Mouse (Mus musculus) liver, embryonic 11.5 days (tissue): ENCODE results near the gene Dyx1c1. TPM values are rescaled to one million over a fixed set of nuclear protein-coding genes. Genes with fewer than 3 reads are reported as not detected.

Experiments used
- ATAC-seq: fragments of 200-750 bp; cut with Nextera tagmentation; replicated peaks from 2 replicates; pipeline ENCODE4 v1.8.0; 2017; ENCODE audit warnings: moderate number of reproducible peaks, mild to moderate bottlenecking, moderate TSS enrichment, moderate library complexity; ENCODE audit not compliant: low FRiP score
- DNase-seq: peaks from one replicate; pipeline ENCODE4 v3.0.0-alpha.2; 2017; ENCODE audit warnings: low spot score
- H3K27ac ChIP-seq: fragments of 300-500 bp; sonication (generic); 2 replicates; pipeline ENCODE4 v1.5.1; 2014; ENCODE audit warnings: mild to moderate bottlenecking, low read depth, low read length, control low read depth
- H3K27me3 ChIP-seq: fragments of 300-500 bp; sonication (generic); replicated peaks from 2 replicates; pipeline ENCODE4 v1.6.1; 2014; ENCODE audit warnings: low read length, mixed read lengths; ENCODE audit not compliant: control insufficient read depth, insufficient read depth
- H3K36me3 ChIP-seq: fragments of 300-500 bp; sonication (generic); 2 replicates; pipeline ENCODE4 v1.6.1; 2014; ENCODE audit warnings: mild to moderate bottlenecking, low read length, moderate library complexity, mixed read lengths; ENCODE audit not compliant: control insufficient read depth, insufficient read depth
- H3K4me1 ChIP-seq: fragments of 300-500 bp; sonication (generic); replicated peaks from 2 replicates; pipeline ENCODE4 v1.6.1; 2014; ENCODE audit warnings: low read length, mixed read lengths; ENCODE audit not compliant: control insufficient read depth, insufficient read depth
- H3K4me2 ChIP-seq: fragments of 300-500 bp; sonication (generic); 2 replicates; pipeline ENCODE4 v1.6.1; 2014; ENCODE audit warnings: mild to moderate bottlenecking, control low read depth, moderate library complexity
- H3K4me3 ChIP-seq: fragments of 300-500 bp; sonication (generic); 2 replicates; pipeline ENCODE4 v1.5.1; 2014; ENCODE audit warnings: low read depth, low read length, control low read depth
- H3K9ac ChIP-seq: fragments of 300-500 bp; sonication (generic); 2 replicates; pipeline ENCODE4 v1.6.1; 2014; ENCODE audit warnings: low read depth, low read length, control low read depth
- H3K9me3 ChIP-seq: fragments of 300-500 bp; sonication (generic); 2 replicates; pipeline ENCODE4 v1.6.1; 2016; ENCODE audit warnings: low read length, inconsistent platforms, mixed read lengths; ENCODE audit not compliant: control insufficient read depth
- WGBS: fragments of 180-500 bp; shearing (Covaris S2); extraction: QIAGEN DNeasy Blood & Tissue Kit; methylation state at CpG from one replicate; pipeline ENCODE4 v1.1.7; 2014; 5-methylcytosine and 5-hydroxymethylcytosine counted together
- polyA plus RNA-seq: library from polyadenylated mRNA; unstranded; fragments of >200 nt; fragmentation: Nextera tagmentation; extraction: Ambion mirVana; gene quantifications from 2 replicates; pipeline ENCODE4 v1.2.1, GENCODE M21; 2014

Gene Dyx1c1
- polyA plus RNA-seq: 0.70 and 0.77 TPM in 2 replicates

DNA sequence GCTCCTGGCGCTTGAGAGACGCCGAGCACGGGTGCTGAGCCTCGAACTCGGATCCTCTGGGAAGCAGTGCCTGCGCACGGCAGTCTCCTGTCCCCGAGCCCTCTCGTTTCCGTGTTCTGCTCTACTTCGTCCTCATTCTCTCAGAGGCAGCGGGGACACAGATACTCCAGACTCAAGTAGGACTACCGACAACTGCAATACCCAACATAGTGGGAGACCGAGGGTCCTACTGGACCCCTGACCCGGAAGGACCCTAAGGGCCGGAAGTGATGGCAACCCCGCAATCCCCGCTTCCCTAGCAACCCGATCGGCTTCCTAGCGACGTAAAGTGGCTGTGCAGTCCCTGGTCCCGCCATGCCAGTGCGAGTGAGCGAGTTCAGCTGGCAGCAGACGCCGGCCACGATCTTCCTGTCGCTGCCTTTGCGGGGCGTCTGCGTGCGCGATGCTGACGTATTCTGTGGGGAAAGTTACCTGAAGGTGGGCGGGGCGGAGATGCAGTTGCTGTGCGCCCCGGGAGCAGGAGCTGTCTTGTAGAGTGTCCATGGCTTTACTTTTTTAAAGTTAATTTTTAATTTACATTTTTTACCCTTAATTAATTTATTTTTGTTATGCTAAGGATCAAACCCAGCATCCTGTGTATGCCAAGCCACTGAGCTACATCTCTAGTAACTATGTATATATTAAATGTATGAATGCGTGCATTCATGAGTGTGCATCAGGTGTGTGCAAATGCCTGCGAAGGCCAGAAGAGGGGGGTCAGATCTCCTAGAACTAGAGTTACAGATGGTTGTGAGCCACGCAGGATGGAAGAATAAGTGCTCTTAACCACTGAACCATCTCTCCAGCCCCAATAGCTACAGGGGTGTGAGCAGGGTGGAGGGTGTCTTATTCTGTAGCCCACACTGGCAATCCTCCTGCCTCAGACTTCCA lies at the start of gene Dyx1c1, which contains the start of gene Gm44503:
TSS of gene Dyx1c1 (plus strand) at position 265 of the 930 bp plus-strand sequence.
TSS of gene Gm44503 (plus strand) at position 332 of the 930 bp plus-strand sequence.
- Histone ChIP-seq H3K9me3 (no peaks in the 10 kb centered on the region), H3K9ac (peak within 1 kb of the TSS; percentile 56), H3K4me1 (peaks cover 3% of the 10 kb centered on the region), H3K36me3 (no peaks in the 10 kb centered on the region), H3K27me3 (no peaks in the 10 kb centered on the region), H3K27ac (peak within 1 kb of the TSS; percentile 2), H3K4me2 (peak within 1 kb of the TSS; percentile 75), H3K4me3 (peak within 1 kb of the TSS; percentile 77)
- DNase-seq (peak; percentile 85), ATAC-seq (peak; percentile 84)
- WGBS: 2% methylated on average over 43 of the region's 43 CpGs

DNA sequence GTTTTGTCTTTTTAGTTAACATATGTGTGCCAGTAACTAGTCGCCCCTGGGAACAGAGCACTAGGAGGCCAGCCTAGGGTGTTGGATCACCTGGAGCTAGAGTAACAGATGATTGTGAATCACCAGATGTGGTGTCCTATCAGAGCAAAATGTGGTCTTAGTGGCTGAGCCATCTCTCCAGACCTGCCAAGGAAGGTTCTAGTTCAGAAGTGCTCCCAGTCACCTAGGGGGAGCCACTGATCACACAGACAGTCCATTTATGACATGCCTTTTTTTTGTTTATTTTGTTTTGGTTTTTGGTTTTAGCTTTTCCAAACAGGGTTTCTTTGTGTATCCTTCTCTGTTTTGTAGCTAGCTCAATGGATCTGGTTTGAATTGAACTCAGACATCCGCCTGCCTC lies 47.2 kb upstream of the Dyx1c1 start:
- 82% methylated on average over 2 of the region's 2 CpGs for WGBS
- Histone ChIP-seq H3K36me3 (no peaks in the 10 kb centered on the region), H3K9me3 (no peaks in the 10 kb centered on the region), H3K4me3 (no peak overlapping the region), H3K4me1 (0 out of 2 replicates have a peak, but pooled peaks cover 2% of the 10 kb centered on the region), H3K4me2 (no peak overlapping the region), H3K27me3 (no peaks in the 10 kb centered on the region), H3K9ac (no peak overlapping the region), H3K27ac (no peak overlapping the region)
- no peak for ATAC-seq
- no peak for DNase-seq

DNA sequence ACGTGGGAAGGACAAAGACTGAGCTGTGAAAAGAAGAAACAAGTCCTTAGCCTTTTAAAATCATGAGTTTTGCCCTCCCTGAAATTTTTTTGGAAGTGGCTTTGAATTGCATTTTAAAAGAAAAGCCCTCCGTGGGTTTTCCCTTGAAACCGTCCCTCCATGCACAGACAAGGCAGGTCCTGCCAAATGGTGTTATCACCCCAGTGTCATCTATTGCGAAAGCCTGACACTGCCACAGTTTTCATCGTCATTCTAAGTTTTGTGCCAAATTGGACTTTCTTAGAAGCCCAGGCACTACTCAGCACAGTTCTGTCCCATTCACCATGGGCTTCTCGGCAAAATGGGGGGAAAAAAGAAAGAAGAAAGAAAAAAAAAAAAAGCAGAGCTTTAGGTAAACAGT lies 45.0 kb upstream of the Dyx1c1 start:
- H3K4me2 ChIP-seq: no peak overlapping the region
- ATAC-seq (no peak), DNase-seq (no peak)
- 0 out of 2 replicates have a peak, but pooled peaks cover 2% of the 10 kb centered on the region for H3K4me1 ChIP-seq
- WGBS: 59% methylated on average over 6 of the region's 6 CpGs
- no peaks in the 10 kb centered on the region for H3K27me3 ChIP-seq
- H3K36me3 ChIP-seq: no peaks in the 10 kb centered on the region
- H3K4me3 ChIP-seq: no peak overlapping the region
- H3K9ac ChIP-seq: no peak overlapping the region
- H3K27ac ChIP-seq: no peak overlapping the region
- no peaks in the 10 kb centered on the region for H3K9me3 ChIP-seq

DNA sequence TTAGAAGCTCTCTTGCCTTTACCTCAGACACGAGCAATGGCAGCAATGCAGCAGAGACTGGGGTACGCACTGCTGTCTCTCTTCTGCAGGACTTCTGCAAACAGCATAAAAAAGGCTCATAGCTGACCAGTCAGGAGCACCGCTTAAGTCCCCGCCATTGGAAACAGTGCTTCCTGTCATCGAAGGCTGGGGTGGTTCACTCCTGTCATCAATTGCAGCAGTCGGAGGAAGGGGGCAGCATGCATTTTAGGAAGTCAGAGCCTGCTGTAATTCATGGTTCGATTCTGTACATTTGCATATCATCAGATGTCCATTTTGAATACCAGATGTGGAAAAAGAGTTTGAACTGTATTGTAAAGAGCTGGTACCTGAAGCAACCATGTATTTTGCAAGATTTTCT lies 42.9 kb upstream of the Dyx1c1 start:
- H3K27ac ChIP-seq: no peak overlapping the region
- no peak overlapping the region for H3K4me2 ChIP-seq
- no peak for ATAC-seq
- no peak overlapping the region for H3K4me3 ChIP-seq
- DNase-seq: no peak
- 0 out of 2 replicates have a peak, but pooled peaks cover 2% of the 10 kb centered on the region for H3K4me1 ChIP-seq
- H3K9ac ChIP-seq: no peak overlapping the region
- no peaks in the 10 kb centered on the region for H3K9me3 ChIP-seq
- H3K36me3 ChIP-seq: no peaks in the 10 kb centered on the region
- no peaks in the 10 kb centered on the region for H3K27me3 ChIP-seq
- WGBS: 62% methylated on average over 7 of the region's 7 CpGs

DNA sequence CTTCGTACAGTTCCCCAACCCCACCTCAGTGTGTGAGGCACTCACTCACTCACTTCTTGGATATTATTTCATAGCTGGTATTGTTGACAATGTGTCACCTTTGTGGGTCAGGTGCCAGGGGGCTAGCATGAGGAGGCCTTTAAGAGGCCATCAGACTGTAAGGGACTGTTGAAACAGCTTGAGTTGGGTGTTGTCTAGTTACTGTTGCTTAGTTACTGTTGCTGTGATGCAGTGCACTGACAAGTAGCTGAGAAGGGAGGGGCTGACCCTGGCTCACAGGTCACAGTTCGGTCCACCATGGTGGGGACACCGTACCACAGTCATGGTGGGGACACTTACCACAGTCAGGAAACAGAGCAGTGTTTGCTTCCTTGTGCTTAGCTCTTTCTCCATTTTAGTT lies 35.5 kb upstream of the Dyx1c1 start:
- H3K4me2 ChIP-seq: no peak overlapping the region
- H3K9ac ChIP-seq: no peak overlapping the region
- H3K4me1 ChIP-seq: no peaks in the 10 kb centered on the region
- 77% methylated on average over 3 of the region's 3 CpGs for WGBS
- H3K9me3 ChIP-seq: no peaks in the 10 kb centered on the region
- no peak overlapping the region for H3K4me3 ChIP-seq
- H3K27me3 ChIP-seq: peaks cover 58% of the 10 kb centered on the region
- no peak for ATAC-seq
- no peaks in the 10 kb centered on the region for H3K36me3 ChIP-seq
- no peak for DNase-seq
- no peak overlapping the region for H3K27ac ChIP-seq

DNA sequence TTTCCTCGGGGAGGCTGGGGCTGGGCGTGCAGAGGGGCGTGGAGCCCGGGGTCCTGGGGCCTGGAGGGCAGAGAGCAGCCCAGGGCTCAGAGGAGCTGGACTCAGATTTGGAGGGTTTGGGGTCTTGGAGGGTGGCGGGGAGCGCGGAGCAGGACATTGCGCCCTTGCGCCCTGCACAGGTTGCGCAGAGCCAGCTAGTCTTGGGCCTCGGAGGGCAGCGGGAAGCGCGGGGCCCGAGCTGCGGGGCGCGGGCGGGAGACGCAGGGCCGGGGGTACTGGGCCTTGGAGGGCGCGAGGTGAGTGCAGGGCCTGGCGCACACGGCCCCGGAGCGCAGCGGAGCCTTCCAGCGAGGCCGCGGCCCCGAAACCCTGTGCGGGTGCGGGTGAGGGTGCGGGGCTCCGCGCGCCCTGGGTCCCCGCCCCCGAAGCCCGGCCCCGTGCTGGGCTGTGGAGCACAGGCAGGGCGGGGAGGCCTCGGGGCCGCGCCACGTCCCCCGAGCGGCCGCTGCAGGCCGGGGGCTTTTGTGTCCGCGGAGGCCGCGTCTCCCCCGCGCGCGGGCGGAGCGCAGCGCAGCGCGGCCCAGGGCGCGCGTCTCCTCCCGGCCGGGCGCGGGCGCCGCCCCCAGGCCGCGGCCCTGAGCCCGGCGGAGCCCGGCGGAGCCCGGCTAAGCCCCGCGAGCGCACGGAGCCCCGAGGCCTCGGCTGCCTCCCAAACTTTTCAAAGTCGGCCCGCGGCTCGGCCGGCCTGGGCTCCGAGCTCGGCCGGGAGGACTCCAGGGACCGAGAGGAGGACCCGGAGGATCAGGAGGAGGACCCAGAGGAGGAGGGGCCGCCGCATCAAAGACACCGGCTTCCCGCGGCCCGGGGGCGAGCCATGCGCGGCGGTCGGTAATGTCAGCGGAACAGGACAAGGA lies 33.3 kb upstream of the Dyx1c1 start, which contains the start of gene Pygo1:
TSS of gene Pygo1 (plus strand) at position 625 of the 914 bp plus-strand sequence.
- Histone ChIP-seq H3K36me3 (no peaks in the 10 kb centered on the region), H3K27me3 (peaks cover 61% of the 10 kb centered on the region), H3K27ac (peak within 1 kb of the TSS; percentile 48; the same call in 1 of the 2 replicates), H3K9me3 (no peaks in the 10 kb centered on the region), H3K4me1 (no peaks in the 10 kb centered on the region), H3K9ac (peak within 1 kb of the TSS; percentile 73), H3K4me2 (peak within 1 kb of the TSS; percentile 83), H3K4me3 (peak within 1 kb of the TSS; percentile 67)
- ATAC-seq (peak; percentile 56), DNase-seq (peak; percentile 63)
- WGBS: 1% methylated on average over 102 of the region's 108 CpGs

DNA sequence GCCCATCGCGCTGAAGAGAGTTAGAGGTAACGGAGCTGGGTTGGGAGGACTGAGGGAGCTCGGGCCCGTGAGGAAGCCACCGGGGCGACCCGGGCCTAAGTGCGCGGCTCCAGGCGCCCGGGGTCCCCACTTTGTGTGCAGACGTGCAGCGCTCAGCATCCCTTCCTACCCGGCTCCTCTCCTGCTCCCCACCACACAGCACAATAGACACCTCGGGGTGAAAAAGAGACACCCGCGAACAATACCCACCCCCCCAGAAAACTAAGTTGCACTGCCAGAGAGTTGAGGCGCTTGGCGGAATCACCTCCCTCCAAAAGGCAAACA lies 32.7 kb upstream of the Dyx1c1 start:
- ATAC-seq (no peak), DNase-seq (no peak)
- no peaks in the 10 kb centered on the region for H3K9me3 ChIP-seq
- no peaks in the 10 kb centered on the region for H3K4me1 ChIP-seq
- peak overlapping the region; percentile 83 for H3K4me2 ChIP-seq
- peaks cover 61% of the 10 kb centered on the region for H3K27me3 ChIP-seq
- H3K9ac ChIP-seq: peak overlapping the region; percentile 73
- peak overlapping the region; percentile 67 for H3K4me3 ChIP-seq
- H3K27ac ChIP-seq: no peak overlapping the region
- 5% methylated on average over 20 of the region's 20 CpGs for WGBS
- H3K36me3 ChIP-seq: no peaks in the 10 kb centered on the region

DNA sequence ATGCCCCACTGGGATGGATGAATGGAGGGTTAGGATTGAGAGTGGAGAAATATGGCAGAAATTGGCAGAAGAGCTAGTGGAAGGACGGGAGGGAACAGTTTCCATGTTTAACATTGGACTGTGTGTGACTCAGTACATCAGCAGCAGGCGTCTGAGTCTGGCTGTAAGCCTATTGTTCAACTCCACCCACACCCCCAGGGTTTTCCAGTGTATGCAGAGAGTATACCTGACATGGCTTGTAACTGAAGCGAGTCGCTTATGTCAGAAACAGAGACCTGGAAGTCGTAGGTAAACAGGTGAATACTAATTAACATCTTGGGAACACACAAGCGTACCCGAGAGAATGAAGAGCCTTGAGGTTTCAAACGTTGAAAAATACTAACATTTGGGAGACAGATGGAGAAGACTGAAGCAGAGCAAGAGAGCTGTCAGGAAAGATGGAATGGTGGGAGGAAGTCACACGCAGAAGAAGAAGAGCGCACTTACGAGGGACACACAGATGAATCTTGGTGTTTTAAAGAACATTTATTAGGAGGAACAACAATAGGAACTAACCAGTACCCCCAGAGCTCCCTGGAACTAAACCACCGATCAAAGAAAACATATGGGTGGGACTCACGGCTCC lies 27.3 kb upstream of the Dyx1c1 start:
- no peak overlapping the region for H3K9ac ChIP-seq
- no peak overlapping the region for H3K4me3 ChIP-seq
- no peak for DNase-seq
- ATAC-seq: no peak
- no peaks in the 10 kb centered on the region for H3K9me3 ChIP-seq
- H3K27me3 ChIP-seq: peaks cover 18% of the 10 kb centered on the region
- H3K4me2 ChIP-seq: no peak overlapping the region
- no peaks in the 10 kb centered on the region for H3K4me1 ChIP-seq
- 74% methylated on average over 13 of the region's 13 CpGs for WGBS
- H3K36me3 ChIP-seq: no peaks in the 10 kb centered on the region
- H3K27ac ChIP-seq: no peak overlapping the region
